Mouse (Mus musculus) stomach, postnatal 0 days (tissue): ENCODE measurements around the gene Kcnj10. TPM values are rescaled to one million over a fixed set of nuclear protein-coding genes. Genes with fewer than 3 reads are reported as not detected.

Experiments
- ATAC-seq: fragments of 200-750 bp; cut with Nextera tagmentation; 2 replicates; pipeline ENCODE4 v1.8.0; 2017; ENCODE audit not compliant: low FRiP score, low TSS enrichment
- DNase-seq: peaks from one replicate; pipeline ENCODE4 v3.0.0-alpha.2; 2016; ENCODE audit warnings: low spot score
- H3K27ac ChIP-seq: fragments of 300-500 bp; sonication (generic); replicated peaks from 2 replicates; pipeline ENCODE4 v1.5.1; 2014; ENCODE audit warnings: mild to moderate bottlenecking, control low read depth
- H3K27me3 ChIP-seq: fragments of 300-500 bp; sonication (generic); 2 replicates; pipeline ENCODE4 v1.6.1; 2014; ENCODE audit warnings: low read length; ENCODE audit not compliant: control insufficient read depth, insufficient read depth
- H3K36me3 ChIP-seq: fragments of 300-500 bp; sonication (generic); 2 replicates; pipeline ENCODE4 v1.6.1; 2014; ENCODE audit warnings: low read length, mixed read lengths; ENCODE audit not compliant: control insufficient read depth, insufficient read depth
- H3K4me1 ChIP-seq: fragments of 300-500 bp; sonication (generic); replicated peaks from 2 replicates; pipeline ENCODE4 v1.6.1; 2014; ENCODE audit warnings: antibody characterized with exemption; ENCODE audit not compliant: control insufficient read depth, insufficient read depth
- H3K4me2 ChIP-seq: fragments of 300-500 bp; sonication (generic); replicated peaks from 2 replicates; pipeline ENCODE4 v1.6.1; 2014; ENCODE audit warnings: low read depth, mild to moderate bottlenecking, control low read depth, moderate library complexity
- H3K4me3 ChIP-seq: fragments of 300-500 bp; sonication (generic); 2 replicates; pipeline ENCODE4 v1.5.1; 2014; ENCODE audit warnings: low read depth, low read length, control low read depth
- H3K9ac ChIP-seq: fragments of 300-500 bp; sonication (generic); 2 replicates; pipeline ENCODE4 v1.6.1; 2014; ENCODE audit warnings: mild to moderate bottlenecking, low read length, control low read depth, mixed read lengths
- H3K9me3 ChIP-seq: fragments of 300-500 bp; sonication (generic); 2 replicates; pipeline ENCODE4 v1.6.1; 2016; ENCODE audit warnings: low read length; ENCODE audit not compliant: control insufficient read depth
- CTCF ChIP-seq: IDR thresholded peaks from 2 replicates; pipeline ENCODE4 v1.5.1; 2016; ENCODE audit warnings: antibody characterized with exemption, low read depth, mild to moderate bottlenecking, moderate library complexity
- EP300 ChIP-seq: optimal IDR thresholded peaks from 2 replicates; pipeline ENCODE3; 2016; ENCODE audit warnings: antibody characterized with exemption
- WGBS: fragments of 180-500 bp; shearing (Covaris S2); extraction: QIAGEN DNeasy Blood & Tissue Kit; methylation state at CpG from one replicate; pipeline ENCODE4 v1.1.7; 2014; 5-methylcytosine and 5-hydroxymethylcytosine counted together
- polyA plus RNA-seq: library from polyadenylated mRNA; unstranded; fragments of >200 nt; fragmentation: Nextera tagmentation; extraction: Ambion mirVana; gene quantifications from 2 replicates; pipeline ENCODE4 v1.2.1, GENCODE M21; 2015

Gene Kcnj10
- polyA plus RNA-seq, 1 experiment from 2014 or later = 0.17 TPM

DNA sequence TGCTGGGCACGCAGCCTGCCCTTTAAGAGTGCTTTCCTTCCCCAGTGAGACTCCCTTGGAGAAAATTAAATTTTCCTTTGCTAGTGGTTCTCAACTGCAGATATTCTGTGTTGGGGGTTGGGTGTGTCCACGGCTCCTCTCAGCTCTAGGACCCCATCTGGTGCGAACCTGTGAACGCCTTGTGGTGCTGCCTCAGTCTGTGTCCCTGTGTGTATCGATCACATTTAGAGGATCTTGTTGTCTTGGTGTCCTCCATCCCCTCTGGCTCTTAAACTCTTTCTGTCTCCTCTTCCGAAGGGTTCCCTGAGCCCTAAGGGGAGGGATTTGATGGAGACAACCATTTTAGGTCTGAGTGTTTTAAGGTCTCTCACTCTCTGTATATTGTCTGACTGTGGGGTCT, 79.2 kb downstream of the Kcnj10 start:
- no peak for DNase-seq
- WGBS = 90% methylated on average over 6 of the region's 6 CpGs
- no peak overlapping the region for H3K4me3 ChIP-seq
- H3K4me1 ChIP-seq = no peaks in the 10 kb centered on the region
- no peak overlapping the region for H3K27ac ChIP-seq
- no peaks in the 10 kb centered on the region for H3K27me3 ChIP-seq
- H3K9ac ChIP-seq = no peak overlapping the region
- H3K36me3 ChIP-seq = no peaks in the 10 kb centered on the region
- H3K9me3 ChIP-seq = no peaks in the 10 kb centered on the region
- H3K4me2 ChIP-seq = no peak overlapping the region
- no peak for TF ChIP-seq CTCF
- TF ChIP-seq EP300 = no peak
- ATAC-seq = no peak

DNA sequence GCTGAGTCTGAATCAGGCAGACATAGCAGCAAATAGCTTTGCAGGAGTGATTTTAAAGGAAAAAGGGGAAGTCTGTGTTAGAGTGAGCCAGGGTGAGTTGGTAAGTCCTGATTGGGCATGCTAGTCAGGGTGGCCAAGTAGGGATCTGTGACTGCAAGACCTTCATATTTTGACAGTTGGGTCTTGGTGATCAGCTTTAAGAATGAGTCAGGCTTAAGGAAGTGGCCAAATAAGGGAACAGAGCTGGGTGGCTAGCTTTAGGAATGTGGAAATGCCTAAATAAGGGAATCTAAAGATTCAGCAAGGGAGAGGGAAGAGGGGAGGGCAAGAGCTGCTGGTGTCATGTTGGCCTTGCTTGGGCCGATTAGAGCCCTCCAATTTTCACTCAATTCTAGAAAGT, 82.4 kb downstream of the Kcnj10 start:
- Histone ChIP-seq H3K36me3 (no peaks in the 10 kb centered on the region), H3K9me3 (no peaks in the 10 kb centered on the region), H3K27ac (no peak overlapping the region), H3K27me3 (no peaks in the 10 kb centered on the region), H3K9ac (no peak overlapping the region), H3K4me2 (no peak overlapping the region), H3K4me1 (no peaks in the 10 kb centered on the region), H3K4me3 (no peak overlapping the region)
- ATAC-seq = peak; percentile 32; the same call in 1 of the 2 replicates
- DNase-seq = no peak
- no peak for TF ChIP-seq CTCF
- TF ChIP-seq EP300 = no peak
- 29% methylated on average over 1 of the region's 1 CpGs for WGBS

Other genes with a start within 250 kb of the Kcnj10 start
- gene Pex19, start 214.5 kb upstream of the Kcnj10 start, polyA plus RNA-seq = 82.9 and 92.0 TPM in 2 replicates
- gene Dcaf8, start 193.1 kb upstream of the Kcnj10 start, polyA plus RNA-seq = 57.0 and 59.8 TPM in 2 replicates
- gene Pea15a, start 134.4 kb upstream of the Kcnj10 start, polyA plus RNA-seq = 79.4 and 81.6 TPM in 2 replicates
- gene Casq1, start 121.3 kb upstream of the Kcnj10 start, polyA plus RNA-seq = 9.8 and 9.9 TPM in 2 replicates
- not detected in 2 replicates for gene Atp1a4, start 82.8 kb upstream of the Kcnj10 start, polyA plus RNA-seq
- gene Igsf8, start 79.6 kb upstream of the Kcnj10 start, polyA plus RNA-seq = 19.1 and 19.5 TPM in 2 replicates
- 3.1 and 4.1 TPM in 2 replicates for gene Atp1a2, start 43.1 kb upstream of the Kcnj10 start, polyA plus RNA-seq
- gene Kcnj9, start 11.9 kb upstream of the Kcnj10 start, polyA plus RNA-seq = 0.07 TPM in 2 replicates
- 3.6 and 3.8 TPM in 2 replicates for gene Pigm, start 35.3 kb downstream of the Kcnj10 start, polyA plus RNA-seq
- gene Slamf9, start 134.1 kb downstream of the Kcnj10 start, polyA plus RNA-seq = 1.8 TPM in 2 replicates
- gene Igsf9, start 140.6 kb downstream of the Kcnj10 start, polyA plus RNA-seq = 16.7 and 19.9 TPM in 2 replicates
- 564 and 594 TPM in 2 replicates for gene Tagln2, start 158.8 kb downstream of the Kcnj10 start, polyA plus RNA-seq
- gene Cfap45, start 179.6 kb downstream of the Kcnj10 start, polyA plus RNA-seq = 4.6 and 5.4 TPM in 2 replicates
- 19.2 and 22.7 TPM in 2 replicates for gene Vsig8, start 214.7 kb downstream of the Kcnj10 start, polyA plus RNA-seq
- gene Slamf8, start 249.4 kb downstream of the Kcnj10 start, polyA plus RNA-seq = 0.12 TPM in 1 of 2 replicates, not detected in the other